Mouse (Mus musculus) liver, postnatal 0 days (tissue): ENCODE data around the gene Wdr60. TPM values are rescaled to one million over a fixed set of nuclear protein-coding genes. Genes with fewer than 3 reads are reported as not detected.

Experiments used
- ATAC-seq: fragments of 200-750 bp; cut with Nextera tagmentation; 2 replicates; pipeline ENCODE4 v1.8.0; 2017; ENCODE audit warnings: mild to moderate bottlenecking, moderate library complexity
- DNase-seq: peaks from one replicate; pipeline ENCODE4 v3.0.0-alpha.2; 2016
- H3K27ac ChIP-seq: fragments of 300-500 bp; sonication (generic); 2 replicates; pipeline ENCODE4 v1.5.1; 2014; ENCODE audit warnings: antibody characterized with exemption, moderate library complexity, mild to moderate bottlenecking, low read depth
- H3K27me3 ChIP-seq: fragments of 300-500 bp; sonication (generic); 2 replicates; pipeline ENCODE4 v1.6.1; 2014; ENCODE audit warnings: low read length, control low read depth, mixed read lengths; ENCODE audit not compliant: insufficient read depth
- H3K36me3 ChIP-seq: fragments of 300-500 bp; sonication (generic); replicated peaks from 2 replicates; pipeline ENCODE4 v1.6.1; 2014; ENCODE audit warnings: mild to moderate bottlenecking, control low read depth, low read length, moderate library complexity, mixed read lengths; ENCODE audit not compliant: insufficient read depth
- H3K4me1 ChIP-seq: fragments of 300-500 bp; sonication (generic); 2 replicates; pipeline ENCODE4 v1.6.1; 2014; ENCODE audit warnings: antibody characterized with exemption, mild to moderate bottlenecking, control low read depth; ENCODE audit not compliant: insufficient read depth
- H3K4me2 ChIP-seq: fragments of 300-500 bp; sonication (generic); 2 replicates; pipeline ENCODE4 v1.6.1; 2014; ENCODE audit warnings: low read depth, mild to moderate bottlenecking, low read length, moderate library complexity, mixed read lengths
- H3K4me3 ChIP-seq: fragments of 300-500 bp; sonication (generic); 2 replicates; pipeline ENCODE4 v1.5.1; 2014; ENCODE audit warnings: low read depth, low read length
- H3K9ac ChIP-seq: fragments of 300-500 bp; sonication (generic); replicated peaks from 2 replicates; pipeline ENCODE4 v1.6.1; 2014; ENCODE audit warnings: mild to moderate bottlenecking, moderate library complexity
- H3K9me3 ChIP-seq: fragments of 300-500 bp; sonication (generic); 2 replicates; pipeline ENCODE4 v1.6.1; 2016; ENCODE audit warnings: mild to moderate bottlenecking, control low read depth, low read length, mixed read lengths
- CTCF ChIP-seq: sonication (generic); IDR thresholded peaks from 2 replicates; pipeline ENCODE4 v1.5.1; 2016; ENCODE audit warnings: antibody characterized with exemption, low read depth
- EP300 ChIP-seq: IDR thresholded peaks from 2 replicates; pipeline ENCODE4 v1.6.1; 2016; ENCODE audit warnings: antibody characterized with exemption, low read depth, mild to moderate bottlenecking
- WGBS: fragments of 180-500 bp; shearing (Covaris S2); extraction: QIAGEN DNeasy Blood & Tissue Kit; methylation state at CpG from one replicate; pipeline ENCODE4 v1.1.7; 2014; ENCODE audit not compliant: insufficient replicate concordance; 5-methylcytosine and 5-hydroxymethylcytosine counted together
- microRNA-seq: library from miRNA; unstranded; fragments of <30 nt; microRNA quantifications from one replicate; pipeline ENCODE4, GENCODE M21; 2016
- polyA plus RNA-seq: library from polyadenylated mRNA; unstranded; fragments of >200 nt; fragmentation: Nextera tagmentation; extraction: Ambion mirVana; gene quantifications from 2 replicates; pipeline ENCODE4 v1.2.1, GENCODE M21; 2015

Gene Wdr60
- polyA plus RNA-seq, 1 experiment from 2014 or later = 4.2 TPM

DNA sequence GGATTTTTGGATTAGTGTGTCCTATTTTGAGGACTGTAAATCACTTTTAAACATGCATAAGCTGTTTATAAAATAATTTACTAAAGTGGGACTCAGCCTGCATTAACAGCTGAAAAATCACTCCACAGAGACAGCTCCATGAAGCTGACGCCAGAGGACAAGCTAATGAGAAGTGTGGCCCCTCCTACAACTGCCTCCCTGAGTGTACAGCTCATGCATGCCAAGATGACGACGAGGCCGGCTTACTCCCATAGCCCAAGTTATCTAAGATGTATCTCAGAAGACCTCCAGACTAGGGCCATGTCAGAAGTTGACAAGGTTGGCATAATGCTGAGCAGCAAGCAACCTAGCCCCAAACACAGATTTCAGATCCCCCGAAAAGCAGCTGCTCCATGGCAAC is 103.6 kb downstream of the Wdr60 start:
- WGBS = 72% methylated on average over 5 of the region's 5 CpGs
- no peak for ATAC-seq
- no peak for DNase-seq
- TF ChIP-seq CTCF (no peak), EP300 (no peak)
- no peak overlapping the region for H3K27ac ChIP-seq
- H3K27me3 ChIP-seq = no peaks in the 10 kb centered on the region
- no peaks in the 10 kb centered on the region for H3K4me1 ChIP-seq
- H3K9ac ChIP-seq = no peak overlapping the region
- H3K4me2 ChIP-seq = no peak overlapping the region
- H3K36me3 ChIP-seq = no peaks in the 10 kb centered on the region
- H3K9me3 ChIP-seq = no peaks in the 10 kb centered on the region
- no peak overlapping the region for H3K4me3 ChIP-seq

DNA sequence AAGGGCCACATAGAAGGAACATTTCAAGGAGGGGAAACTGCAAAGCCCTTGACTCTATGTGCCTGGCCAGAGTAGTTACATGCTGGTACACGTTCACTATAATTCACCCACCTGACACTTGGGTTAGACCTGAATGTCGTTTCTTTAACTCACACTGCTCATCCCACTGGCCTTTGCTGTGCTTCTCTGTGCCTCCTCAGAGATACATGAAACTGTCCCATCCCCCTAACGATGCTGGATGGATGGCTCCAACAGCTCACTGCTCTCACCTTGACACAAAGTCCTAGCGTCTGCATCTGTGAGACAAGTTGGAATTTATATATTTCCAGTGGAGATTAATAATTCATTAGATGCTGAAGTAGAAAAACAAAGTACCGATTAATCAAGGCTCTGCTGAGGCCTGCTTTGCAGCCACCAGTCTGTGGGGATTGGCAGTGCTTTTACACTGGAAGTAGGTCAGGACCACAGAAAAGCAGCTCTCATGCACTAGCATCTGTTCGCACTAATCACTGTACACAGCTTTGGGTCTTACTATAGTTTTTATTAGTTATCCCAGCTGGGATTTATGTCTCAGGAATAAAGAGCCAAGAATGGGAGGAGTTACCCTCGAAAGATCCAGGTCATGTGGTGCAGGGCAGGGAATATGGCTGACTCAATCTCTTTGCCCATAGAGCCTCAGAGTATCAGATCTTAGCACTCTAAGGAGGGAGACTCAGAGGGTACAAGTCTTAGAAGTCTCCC is 105.9 kb downstream of the Wdr60 start:
- H3K27me3 ChIP-seq = no peaks in the 10 kb centered on the region
- H3K4me1 ChIP-seq = no peaks in the 10 kb centered on the region
- WGBS = 76% methylated on average over 7 of the region's 7 CpGs
- no peak overlapping the region for H3K9ac ChIP-seq
- no peak overlapping the region for H3K4me3 ChIP-seq
- ATAC-seq (no peak), DNase-seq (no peak)
- H3K4me2 ChIP-seq = no peak overlapping the region
- no peak overlapping the region for H3K27ac ChIP-seq
- TF ChIP-seq CTCF (no peak), EP300 (no peak)
- no peaks in the 10 kb centered on the region for H3K36me3 ChIP-seq
- no peaks in the 10 kb centered on the region for H3K9me3 ChIP-seq

Small RNAs within 50 kb of the gene (microRNA-seq; reads per million reads assigned to microRNA genes)
- gene Gm23190 = not detected

Other genes starting within 250 kb of the Wdr60 start
- 8.5 and 8.8 TPM in 2 replicates for gene Zfp386, start 215.3 kb downstream of the Wdr60 start, polyA plus RNA-seq
- 0.08 and 0.26 TPM in 2 replicates for gene Vipr2, start 185.3 kb downstream of the Wdr60 start, polyA plus RNA-seq
- gene Gm11027, start 12.4 kb upstream of the Wdr60 start, polyA plus RNA-seq = not detected in 2 replicates
- 4.8 and 5.7 TPM in 2 replicates for gene Esyt2, start 18.2 kb upstream of the Wdr60 start, polyA plus RNA-seq
- gene Ncapg2, start 142.4 kb upstream of the Wdr60 start, polyA plus RNA-seq = 15.9 and 21.2 TPM in 2 replicates
- gene Ptprn2, start 222.7 kb upstream of the Wdr60 start, polyA plus RNA-seq = 0.14 TPM in 1 of 2 replicates, not detected in the other